ENCODE assay signal across 15 mouse cellular contexts in genomic region chr8:120052318-120052717, GRCm38 (mm10).
"Had no signal": no experiment of that assay in that cellular context is flagged by ENCODE, and none has a peak within 500 bp of the region (broad histone marks: within the 10 kb centered on the region; RNA-seq: fewer than 3 reads in every experiment).

No protein-coding gene starts in this region.

- H3K9me3 ChIP-seq: intestine, embryonic 15.5 days; midbrain, embryonic 15.5 days; neural tube, embryonic 13.5 days; stomach, embryonic 15.5 days had no signal

- H3K9ac ChIP-seq: intestine, embryonic 15.5 days; liver, embryonic 12.5 days; midbrain, embryonic 15.5 days; neural tube, embryonic 13.5 days; stomach, embryonic 15.5 days had no signal

- ATAC-seq: intestine, embryonic 15.5 days; liver, embryonic 12.5 days; midbrain, embryonic 15.5 days had no signal

- H3K36me3 ChIP-seq: intestine, embryonic 15.5 days; liver, embryonic 12.5 days; midbrain, embryonic 15.5 days; neural tube, embryonic 13.5 days; stomach, embryonic 15.5 days had no signal

- H3K4me1 ChIP-seq: midbrain, embryonic 15.5 days; stomach, embryonic 15.5 days had no signal

- H3K27ac ChIP-seq: intestine, embryonic 15.5 days; liver, embryonic 12.5 days; macrophage; midbrain, embryonic 15.5 days; neural tube, embryonic 13.5 days; stomach, embryonic 15.5 days had no signal

- H3K27me3 ChIP-seq: intestine, embryonic 15.5 days; midbrain, embryonic 15.5 days; neural tube, embryonic 13.5 days; stomach, embryonic 15.5 days had no signal

- H3K4me2 ChIP-seq: intestine, embryonic 15.5 days; liver, embryonic 12.5 days; midbrain, embryonic 11.5 days; midbrain, embryonic 15.5 days; neural tube, embryonic 13.5 days; stomach, embryonic 15.5 days had no signal

- H3K4me3 ChIP-seq: intestine, embryonic 15.5 days; liver, embryonic 12.5 days; megakaryocyte, embryonic 14.5 days; midbrain, embryonic 15.5 days; neural tube, embryonic 13.5 days; stomach, embryonic 15.5 days had no signal

- DNase-seq: kidney, adult 18-20 months; kidney, postnatal 14 days; left cerebral cortex, postnatal 4 days; retina, postnatal 1 day; right cerebral cortex, postnatal 4 days; spleen, adult 18-20 months; thymus, postnatal 14 days had no signal
